Mouse (Mus musculus) 3134 (cell line): ENCODE measurements around the gene Cbx2.

Source experiments
- DNase-seq: peaks from one replicate; pipeline ENCODE4 v3.0.0-alpha.2; 2011; ENCODE audit warnings: low spot score; ENCODE audit not compliant: insufficient read length; ENCODE audit errors: extremely low read depth

The Cbx2 gene

GRCm38 (mm10) chr11:119022895-119023615 is at the start of gene Cbx2:
Cbx2 (plus strand) TSS chr11:119022962.
- DNase-seq: peak; percentile 84

GRCm38 (mm10) chr11:118974340-118974739 is 48.4 kb upstream of the Cbx2 start:
- DNase-seq: no peak

GRCm38 (mm10) chr11:118975427-118975826 is 47.3 kb upstream of the Cbx2 start:
- DNase-seq: no peak

- no peak for DNase-seq
Observed at GRCm38 (mm10) chr11:118975917-118976316, 46.8 kb upstream of the Cbx2 start.

GRCm38 (mm10) chr11:118980388-118980787 is 42.4 kb upstream of the Cbx2 start:
- DNase-seq: no peak

GRCm38 (mm10) chr11:118981012-118981776 is 41.6 kb upstream of the Cbx2 start:
- DNase-seq: no peak

- DNase-seq: no peak
Observed at GRCm38 (mm10) chr11:118982593-118983113, 40.1 kb upstream of the Cbx2 start.

- no peak for DNase-seq
Observed at GRCm38 (mm10) chr11:118985571-118985970, 37.2 kb upstream of the Cbx2 start.

GRCm38 (mm10) chr11:118987999-118988398 is 34.8 kb upstream of the Cbx2 start, which contains the start of gene Enpp7:
Enpp7 (plus strand) TSS chr11:118988188.
- no peak for DNase-seq

- no peak for DNase-seq
Observed at GRCm38 (mm10) chr11:118992781-118993180, 30.0 kb upstream of the Cbx2 start.

GRCm38 (mm10) chr11:118995448-118995847 is 27.3 kb upstream of the Cbx2 start:
- no peak for DNase-seq

- no peak for DNase-seq
Observed at GRCm38 (mm10) chr11:118997182-118997581, 25.6 kb upstream of the Cbx2 start.

GRCm38 (mm10) chr11:118998540-118999265 is 24.1 kb upstream of the Cbx2 start:
- DNase-seq: peak; percentile 52

GRCm38 (mm10) chr11:118999361-118999804 is 23.4 kb upstream of the Cbx2 start:
- no peak for DNase-seq

- DNase-seq: no peak
Observed at GRCm38 (mm10) chr11:119000877-119001276, 21.9 kb upstream of the Cbx2 start.

- DNase-seq: no peak
Observed at GRCm38 (mm10) chr11:119001493-119002128, 21.2 kb upstream of the Cbx2 start.

- no peak for DNase-seq
Observed at GRCm38 (mm10) chr11:119005547-119006275, 17.1 kb upstream of the Cbx2 start.

- DNase-seq: no peak
Observed at GRCm38 (mm10) chr11:119006462-119006861, 16.3 kb upstream of the Cbx2 start.

- DNase-seq: no peak
Observed at GRCm38 (mm10) chr11:119007461-119008456, 15.0 kb upstream of the Cbx2 start.
